Mouse (Mus musculus) myocyte (in vitro differentiated cells): ENCODE measurements around the gene Olfr740.

Experiments
- CEBPB ChIP-seq: IDR thresholded peaks from 2 replicates; pipeline ENCODE4 v1.6.1; 2011; ENCODE audit warnings: mild to moderate bottlenecking, moderate library complexity; ENCODE audit not compliant: poor library complexity, insufficient read depth, severe bottlenecking
- E2F4 ChIP-seq: IDR thresholded peaks from one replicate; pipeline ENCODE4 v1.6.1; 2011; ENCODE audit warnings: mild to moderate bottlenecking, control low read depth, moderate library complexity; ENCODE audit not compliant: insufficient read depth
- MAX ChIP-seq: IDR thresholded peaks from one replicate; pipeline ENCODE4 v1.6.1; 2011; ENCODE audit warnings: low read depth, mild to moderate bottlenecking, control low read depth
- MYOD1 ChIP-seq, 3 experiments: IDR thresholded peaks; one replicate each; pipeline ENCODE4 v1.6.1; 2011; ENCODE audit warnings: control low read depth in 2 of 3, low read depth in 2 of 3, mild to moderate bottlenecking in 2 of 3, moderate library complexity in 1 of 3; ENCODE audit not compliant: insufficient read length in 2 of 3, control insufficient read depth in 1 of 3
- MYOG ChIP-seq, 3 experiments: IDR thresholded peaks; one replicate each; pipeline ENCODE4 v1.6.1; 2011; ENCODE audit warnings: control low read depth in 2 of 3, low read depth in 2 of 3, mild to moderate bottlenecking in 2 of 3; ENCODE audit not compliant: insufficient read length in 2 of 3, control insufficient read depth in 1 of 3, insufficient read depth in 1 of 3
- POLR2A ChIP-seq: IDR thresholded peaks from one replicate; pipeline ENCODE4 v1.6.1; 2011; ENCODE audit warnings: low read depth, mild to moderate bottlenecking, control low read depth, moderate library complexity; ENCODE audit not compliant: insufficient read length
- TCF12 ChIP-seq: IDR thresholded peaks from one replicate; pipeline ENCODE4 v1.6.1; 2011; ENCODE audit warnings: mild to moderate bottlenecking, control low read depth; ENCODE audit not compliant: poor library complexity, insufficient read depth, severe bottlenecking
- USF1 ChIP-seq: IDR thresholded peaks from one replicate; pipeline ENCODE4 v1.6.1; 2011; ENCODE audit warnings: low read depth, mild to moderate bottlenecking, control low read depth, moderate library complexity

- TF ChIP-seq MYOD1 (IDR thresholded peaks at IDR 0.05; ENCODE audit: control insufficient read depth in 1 of 3, insufficient read length in 2 of 3, low read depth in 2 of 3), result no peak
- no peak for TF ChIP-seq POLR2A
- no peak for TF ChIP-seq E2F4
- TF ChIP-seq CEBPB, result no peak
- TF ChIP-seq TCF12, result no peak
- no peak for TF ChIP-seq USF1
- no peak for TF ChIP-seq MAX
- no peak for TF ChIP-seq MYOG (IDR thresholded peaks at IDR 0.05; ENCODE audit: control insufficient read depth in 1 of 3, insufficient read depth in 1 of 3, insufficient read length in 2 of 3, low read depth in 2 of 3)
Observed at GRCm38 (mm10) chr14:50478406-50478805, 33.1 kb downstream of the Olfr740 start.
